Mouse (Mus musculus): ENCODE measurements around the gene Tprn.

DNA sequence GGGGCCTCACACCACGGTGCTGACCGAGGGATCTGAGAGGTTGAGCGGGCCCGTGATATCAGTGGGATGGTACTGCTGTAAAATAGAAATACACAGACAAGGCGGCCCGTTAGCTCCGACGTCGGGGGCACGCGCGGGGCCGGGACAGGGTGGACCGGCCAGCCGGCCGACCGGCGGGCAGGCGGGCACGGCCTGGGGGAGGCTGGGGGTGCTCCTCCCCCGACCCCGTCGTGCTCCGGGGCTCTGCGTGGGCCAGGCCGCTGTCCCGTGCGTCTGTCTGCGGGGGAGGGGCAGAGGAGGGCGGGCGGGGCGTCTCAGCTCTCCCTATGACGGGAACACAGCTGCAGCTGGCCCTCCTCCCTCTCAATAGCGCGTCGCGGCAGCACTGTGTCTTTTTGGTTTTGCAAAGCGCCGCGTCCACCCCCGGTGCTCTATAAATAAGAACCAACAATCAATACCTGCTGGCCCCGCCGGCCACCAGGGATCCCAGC, 29.7 kb downstream of the Tprn start:
- TF ChIP-seq CTCF (IDR thresholded peaks at IDR 0.05; ENCODE audit: extremely low read depth, insufficient read depth, low read length) (no peak), POLR2A (IDR thresholded peaks at IDR 0.05; ENCODE audit: extremely low read depth, insufficient read depth, low read length) (no peak)
